ENCODE assay signal across 17 mouse cellular contexts in the genomic region with DNA sequence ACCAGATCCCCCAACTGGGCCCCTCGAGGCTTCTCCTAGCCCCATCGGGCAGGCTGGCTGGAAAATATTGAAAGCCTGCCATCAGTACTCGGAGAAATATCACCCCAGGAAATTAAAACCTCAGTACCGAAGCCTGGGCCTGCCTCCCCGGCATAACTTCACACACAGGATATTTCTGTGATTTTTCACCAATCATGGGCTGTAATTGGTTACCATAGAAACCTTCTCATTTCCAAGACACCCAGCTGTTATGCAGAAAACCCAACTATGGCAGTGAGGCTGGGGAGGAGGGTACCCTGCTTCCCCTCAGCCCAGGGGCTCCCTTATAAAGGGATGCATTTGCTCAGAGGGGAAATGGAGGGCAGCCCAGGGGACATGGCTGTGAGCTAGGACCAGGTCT. TPM values are rescaled to one million over a fixed set of nuclear protein-coding genes. Genes with fewer than 3 reads are reported as not detected.
DNase-seq lines count a peak whose midpoint lies in the region; ATAC-seq and TF ChIP-seq lines count a peak whose summit lies in the region.
"Had no signal": no experiment of that assay in that cellular context is flagged by ENCODE, and none has a peak within 500 bp of the region (broad histone marks: within the 10 kb centered on the region; RNA-seq: fewer than 3 reads in every experiment).

No protein-coding gene starts in this region.

- WGBS in forebrain, embryonic 16.5 days = 34% methylated on average over 5 of the region's 5 CpGs
- 60% methylated on average over 5 of the region's 5 CpGs for WGBS in limb, embryonic 11.5 days

- H3K9me3 ChIP-seq in forebrain, embryonic 16.5 days (ENCODE audit: control insufficient read depth, low read length) = no peaks in the 10 kb centered on the region
- H3K9me3 ChIP-seq in limb, embryonic 11.5 days (ENCODE audit: control insufficient read depth, low read length) = no peaks in the 10 kb centered on the region
- H3K9me3 ChIP-seq: limb, embryonic 13.5 days had no signal

- no peak for TF ChIP-seq CTCF in left cerebral cortex, adult 2 months (IDR thresholded peaks at IDR 0.05)
- TF ChIP-seq CTCF in cortical plate, adult 2 months (IDR thresholded peaks at IDR 0.05; ENCODE audit: extremely low read depth, insufficient read depth, low read length) = no peak

- ATAC-seq in forebrain, embryonic 16.5 days = peak; percentile 85
- 0 out of 2 replicates have a peak, but pooled peaks have one; percentile 26 for ATAC-seq in limb, embryonic 11.5 days (ENCODE audit: insufficient number of reproducible peaks, low FRiP score, low TSS enrichment, low read depth)
- ATAC-seq in erythroid progenitor cell, adult 5-6 weeks (replicated peaks; ENCODE audit: low FRiP score, poor library complexity, severe bottlenecking) = no peak
- ATAC-seq: CD4-positive, CD25-positive, alpha-beta regulatory T cell, adult 4 months had no signal

- intact Hi-C loops in left cerebral cortex, adult 2 months (cut with DNase I) = no loop called here
- intact Hi-C loops in left cerebral cortex, postnatal 4 days (cut with DNase I) = no loop called here

- no peak overlapping the region for H3K4me3 ChIP-seq in left cerebral cortex, adult 2 months
- no peak overlapping the region for H3K4me3 ChIP-seq in cortical plate, adult 2 months (ENCODE audit: insufficient read depth, low read length)
- H3K4me3 ChIP-seq in forebrain, embryonic 16.5 days (replicated peaks; ENCODE audit: low read length) = no peak overlapping the region
- no peak overlapping the region for H3K4me3 ChIP-seq in limb, embryonic 11.5 days (ENCODE audit: low read depth, low read length)
- H3K4me3 ChIP-seq: limb, embryonic 13.5 days had no signal

- H3K36me3 ChIP-seq in forebrain, embryonic 16.5 days (ENCODE audit: control insufficient read depth, insufficient read depth) = no peaks in the 10 kb centered on the region
- no peaks in the 10 kb centered on the region for H3K36me3 ChIP-seq in limb, embryonic 11.5 days (ENCODE audit: control insufficient read depth, insufficient read depth, low read length)
- H3K36me3 ChIP-seq: limb, embryonic 13.5 days had no signal

- H3K4me2 ChIP-seq in forebrain, embryonic 16.5 days (ENCODE audit: low read length) = no peak overlapping the region
- no peak overlapping the region for H3K4me2 ChIP-seq in limb, embryonic 11.5 days (ENCODE audit: low read depth, severe bottlenecking)
- H3K4me2 ChIP-seq: limb, embryonic 13.5 days had no signal

- no peak for DNase-seq in left cerebral cortex, adult 2 months (ENCODE audit: extremely low spot score in 1 of 2, low spot score in 2 of 2)
- DNase-seq in left cerebral cortex, postnatal 4 days = no peak
- DNase-seq in limb, embryonic 11.5 days (ENCODE audit: low spot score) = no peak
- DNase-seq in thymus, postnatal 4 days = no peak
- no peak for DNase-seq in kidney, postnatal 14 days
- DNase-seq: adrenal gland, postnatal 14 days; heart, adult 18-20 months; kidney, adult 11 months; kidney, postnatal 25 days; lung, postnatal 4 days; thymus, postnatal 36 days had no signal

- H3K9ac ChIP-seq in forebrain, embryonic 16.5 days (replicated peaks; ENCODE audit: low read depth, low read length) = no peak overlapping the region
- H3K9ac ChIP-seq in limb, embryonic 11.5 days (ENCODE audit: low read length) = no peak overlapping the region
- H3K9ac ChIP-seq: limb, embryonic 13.5 days had no signal

- H3K27me3 ChIP-seq in forebrain, embryonic 16.5 days (replicated peaks; ENCODE audit: control insufficient read depth, insufficient read depth, low read length) = no peaks in the 10 kb centered on the region
- no peaks in the 10 kb centered on the region for H3K27me3 ChIP-seq in limb, embryonic 11.5 days (ENCODE audit: control insufficient read depth, insufficient read depth, low read length)
- H3K27me3 ChIP-seq: limb, embryonic 13.5 days had no signal

- peak overlapping the region; percentile 86 for H3K27ac ChIP-seq in left cerebral cortex, adult 2 months
- peak overlapping the region; percentile 41; the same call in 1 of the 2 replicates for H3K27ac ChIP-seq in cortical plate, adult 2 months (ENCODE audit: insufficient read depth, low read length)
- peak overlapping the region; percentile 71 for H3K27ac ChIP-seq in forebrain, embryonic 16.5 days (ENCODE audit: low read length)
- no peak overlapping the region for H3K27ac ChIP-seq in limb, embryonic 11.5 days (replicated peaks; ENCODE audit: low read depth, low read length)
- H3K27ac ChIP-seq: limb, embryonic 13.5 days had no signal

- no peak for TF ChIP-seq POLR2A in cortical plate, adult 2 months (IDR thresholded peaks at IDR 0.05; ENCODE audit: extremely low read depth, insufficient read depth, low read length)

- peaks cover 25% of the 10 kb centered on the region for H3K4me1 ChIP-seq in cortical plate, adult 2 months (ENCODE audit: control insufficient read depth, insufficient read depth, low read length)
- H3K4me1 ChIP-seq in forebrain, embryonic 16.5 days (replicated peaks; ENCODE audit: control insufficient read depth, insufficient read depth, low read length) = peaks cover 28% of the 10 kb centered on the region
- no peaks in the 10 kb centered on the region for H3K4me1 ChIP-seq in limb, embryonic 11.5 days (ENCODE audit: control insufficient read depth, insufficient read depth, low read length)

RNA-seq across cellular contexts. Expression of gene Ajap1, which starts 46.7 kb away (rescaled TPM):
- total RNA-seq in left cerebral cortex, adult 2 months (2021) = 10 to 100 TPM; 54.5 to 58.6 TPM
- total RNA-seq in left cerebral cortex, postnatal 4 days (2021) = 10 to 100 TPM; 35.4 to 37.0 TPM
- polyA plus RNA-seq in cortical plate, adult 2 months (2012; rRNA removed) = 29.2 and 30.2 TPM in 2 replicates
- 3.2 and 4.5 TPM in 2 replicates for polyA plus RNA-seq in forebrain, embryonic 16.5 days (2015; fragmentation: Nextera tagmentation; extraction: Ambion mirVana)
- 0.65 and 1.0 TPM in 2 replicates for polyA plus RNA-seq in limb, embryonic 11.5 days (2014; fragmentation: Nextera tagmentation; extraction: Ambion mirVana)
- total RNA-seq in erythroid progenitor cell, adult 5-6 weeks (2015; ENCODE audit: low replicate concordance) = not detected in 2 replicates
- total RNA-seq in erythroid progenitor cell, adult 5-6 weeks (2017; ENCODE audit: low replicate concordance) = not detected in 2 replicates
- polyA plus RNA-seq: CD4-positive, CD25-positive, alpha-beta regulatory T cell, adult 4 months; heart, postnatal 0 days had no signal

Comparison
In these comparisons a context has a peak if more than half of its experiments do, and no peak if none do; other contexts are left out.
1. RNA of gene Ajap1, which starts 46.7 kb away (total RNA-seq): 54.5 to 58.6 TPM in left cerebral cortex, adult 2 months and 35.4 to 37.0 TPM in left cerebral cortex, postnatal 4 days; not detected in erythroid progenitor cell, adult 5-6 weeks; every median in the first group is over 10 times any median in the second.